Mouse (Mus musculus): Measurements from ENCODE around the gene Agrn. TPM values are rescaled to one million over a fixed set of nuclear protein-coding genes. Genes with fewer than 3 reads are reported as not detected.
"Not testable (repeated sequence)": the region's sequence is repeated elsewhere in the genome, so short reads cannot be mapped to it uniquely, and the experiment has no call there.

Agrn gene
- polyA plus RNA-seq, 1 experiment from 2014 or later = 83.7 TPM

GRCm38 (mm10) chr4:156184291-156184954, 12.9 kb downstream of the Agrn start:
- H3K9ac ChIP-seq = peak overlapping the region; percentile 74; the same call in 1 of the 2 replicates
- peak overlapping the region; percentile 41; the same call in 1 of the 2 replicates for H3K4me3 ChIP-seq
- peaks cover 55% of the 10 kb centered on the region for H3K4me1 ChIP-seq
- ATAC-seq (ENCODE audit: insufficient number of reproducible peaks, insufficient read depth, low FRiP score, low TSS enrichment, low read depth) = no peak
- H3K9me3 ChIP-seq = no peaks in the 10 kb centered on the region
- peaks cover 64% of the 10 kb centered on the region for H3K36me3 ChIP-seq
- whole genome bisulfite sequencing = 85% methylated on average over 7 of the region's 7 CpGs
- H3K27ac ChIP-seq = no peak overlapping the region
- peak overlapping the region; percentile 59 for H3K4me2 ChIP-seq
- no peaks in the 10 kb centered on the region for H3K27me3 ChIP-seq

GRCm38 (mm10) chr4:156183747-156184146, 13.5 kb downstream of the Agrn start:
- no peak overlapping the region for H3K4me3 ChIP-seq
- no peaks in the 10 kb centered on the region for H3K27me3 ChIP-seq
- H3K27ac ChIP-seq = no peak overlapping the region
- no peak overlapping the region for H3K4me2 ChIP-seq
- H3K4me1 ChIP-seq = peaks cover 48% of the 10 kb centered on the region
- ATAC-seq (ENCODE audit: insufficient number of reproducible peaks, insufficient read depth, low FRiP score, low TSS enrichment, low read depth) = no peak
- peaks cover 68% of the 10 kb centered on the region for H3K36me3 ChIP-seq
- WGBS = 78% methylated on average over 5 of the region's 5 CpGs
- H3K9ac ChIP-seq = 0 out of 2 replicates have a peak overlapping the region, but pooled peaks have one; percentile 21
- H3K9me3 ChIP-seq = no peaks in the 10 kb centered on the region

GRCm38 (mm10) chr4:156177630-156178029, 19.7 kb downstream of the Agrn start:
- no peak for ATAC-seq (ENCODE audit: insufficient number of reproducible peaks, insufficient read depth, low FRiP score, low TSS enrichment, low read depth)

GRCm38 (mm10) chr4:156171828-156172227, 25.5 kb downstream of the Agrn start:
- no peak overlapping the region for H3K4me2 ChIP-seq
- no peak overlapping the region for H3K9ac ChIP-seq
- H3K27ac ChIP-seq = no peak overlapping the region
- no peaks in the 10 kb centered on the region for H3K9me3 ChIP-seq
- H3K27me3 ChIP-seq = no peaks in the 10 kb centered on the region
- no peaks in the 10 kb centered on the region for H3K4me1 ChIP-seq
- H3K4me3 ChIP-seq = no peak overlapping the region
- peaks cover 100% of the 10 kb centered on the region for H3K36me3 ChIP-seq
- no peak for ATAC-seq (ENCODE audit: insufficient number of reproducible peaks, insufficient read depth, low FRiP score, low TSS enrichment, low read depth)
- 95% methylated on average over 11 of the region's 11 CpGs for WGBS

More at GRCm38 (mm10) chr4:156177630-156178029, 19.7 kb downstream of the Agrn start:
- Histone ChIP-seq H3K9me3 (no peaks in the 10 kb centered on the region), H3K4me3 (no peak overlapping the region), H3K27me3 (no peaks in the 10 kb centered on the region), H3K36me3 (peaks cover 95% of the 10 kb centered on the region), H3K4me2 (no peak overlapping the region), H3K27ac (no peak overlapping the region), H3K9ac (no peak overlapping the region), H3K4me1 (no peaks in the 10 kb centered on the region)
- WGBS = 93% methylated on average over 9 of the region's 9 CpGs

- no peak for ATAC-seq (ENCODE audit: insufficient number of reproducible peaks, insufficient read depth, low FRiP score, low TSS enrichment, low read depth)
Measured at GRCm38 (mm10) chr4:156169129-156169528, 28.2 kb downstream of the Agrn start.

GRCm38 (mm10) chr4:156168611-156169010, 28.7 kb downstream of the Agrn start:
- Histone ChIP-seq H3K36me3 (peaks cover 100% of the 10 kb centered on the region), H3K4me2 (no peak overlapping the region), H3K4me3 (no peak overlapping the region), H3K4me1 (no peaks in the 10 kb centered on the region), H3K9me3 (no peaks in the 10 kb centered on the region), H3K9ac (no peak overlapping the region), H3K27ac (no peak overlapping the region), H3K27me3 (no peaks in the 10 kb centered on the region)
- WGBS = 94% methylated on average over 8 of the region's 8 CpGs
- no peak for ATAC-seq (ENCODE audit: insufficient number of reproducible peaks, insufficient read depth, low FRiP score, low TSS enrichment, low read depth)

More at GRCm38 (mm10) chr4:156169129-156169528, 28.2 kb downstream of the Agrn start:
- H3K4me3 ChIP-seq = no peak overlapping the region
- no peak overlapping the region for H3K4me2 ChIP-seq
- H3K4me1 ChIP-seq = no peaks in the 10 kb centered on the region
- H3K27me3 ChIP-seq = no peaks in the 10 kb centered on the region
- H3K9me3 ChIP-seq = no peaks in the 10 kb centered on the region
- WGBS = 93% methylated on average over 10 of the region's 10 CpGs
- peaks cover 100% of the 10 kb centered on the region for H3K36me3 ChIP-seq
- H3K9ac ChIP-seq = no peak overlapping the region
- no peak overlapping the region for H3K27ac ChIP-seq

GRCm38 (mm10) chr4:156166477-156166876, 30.8 kb downstream of the Agrn start:
- 83% methylated on average over 9 of the region's 9 CpGs for WGBS
- Histone ChIP-seq H3K9ac (no peak overlapping the region), H3K4me1 (no peaks in the 10 kb centered on the region), H3K27ac (no peak overlapping the region), H3K4me2 (no peak overlapping the region), H3K27me3 (no peaks in the 10 kb centered on the region), H3K4me3 (no peak overlapping the region), H3K9me3 (peaks cover 12% of the 10 kb centered on the region), H3K36me3 (peaks cover 98% of the 10 kb centered on the region)
- no peak for ATAC-seq (ENCODE audit: insufficient number of reproducible peaks, insufficient read depth, low FRiP score, low TSS enrichment, low read depth)

GRCm38 (mm10) chr4:156154771-156155170, 42.5 kb downstream of the Agrn start:
- H3K9ac ChIP-seq = no peak overlapping the region
- 93% methylated on average over 3 of the region's 3 CpGs for WGBS
- H3K4me3 ChIP-seq = no peak overlapping the region
- no peaks in the 10 kb centered on the region for H3K4me1 ChIP-seq
- H3K36me3 ChIP-seq = no peaks in the 10 kb centered on the region
- H3K4me2 ChIP-seq = no peak overlapping the region
- H3K27ac ChIP-seq = no peak overlapping the region
- H3K9me3 ChIP-seq = peaks cover 16% of the 10 kb centered on the region
- H3K27me3 ChIP-seq = no peaks in the 10 kb centered on the region
- ATAC-seq (ENCODE audit: insufficient number of reproducible peaks, insufficient read depth, low FRiP score, low TSS enrichment, low read depth) = no peak

- not testable (repeated sequence) for H3K9me3 ChIP-seq; H3K9ac ChIP-seq; H3K4me1 ChIP-seq; H3K27me3 ChIP-seq; H3K4me3 ChIP-seq; ATAC-seq (ENCODE audit: insufficient number of reproducible peaks, insufficient read depth, low FRiP score, low TSS enrichment, low read depth); H3K36me3 ChIP-seq; H3K27ac ChIP-seq; H3K4me2 ChIP-seq
- 89% methylated on average over 10 of the region's 10 CpGs for WGBS
Measured at GRCm38 (mm10) chr4:156150887-156151286, 46.4 kb downstream of the Agrn start.

- no peak for ATAC-seq (ENCODE audit: insufficient number of reproducible peaks, insufficient read depth, low FRiP score, low TSS enrichment, low read depth)
- no peaks in the 10 kb centered on the region for H3K36me3 ChIP-seq
- H3K27me3 ChIP-seq = no peaks in the 10 kb centered on the region
- H3K4me1 ChIP-seq = no peaks in the 10 kb centered on the region
- WGBS = 90% methylated on average over 30 of the region's 30 CpGs
- no peak overlapping the region for H3K4me3 ChIP-seq
- no peak overlapping the region for H3K4me2 ChIP-seq
- H3K27ac ChIP-seq = no peak overlapping the region
- H3K9ac ChIP-seq = no peak overlapping the region
- H3K9me3 ChIP-seq = 0 out of 2 replicates have a peak, but pooled peaks cover 5% of the 10 kb centered on the region
Measured at GRCm38 (mm10) chr4:156136285-156137100, 60.8 kb downstream of the Agrn start.

GRCm38 (mm10) chr4:156135801-156136200, 61.5 kb downstream of the Agrn start:
- H3K27ac ChIP-seq = no peak overlapping the region
- no peak overlapping the region for H3K4me3 ChIP-seq
- H3K9me3 ChIP-seq = 0 out of 2 replicates have a peak, but pooled peaks cover 5% of the 10 kb centered on the region
- ATAC-seq (ENCODE audit: insufficient number of reproducible peaks, insufficient read depth, low FRiP score, low TSS enrichment, low read depth) = no peak
- 94% methylated on average over 14 of the region's 14 CpGs for WGBS
- no peaks in the 10 kb centered on the region for H3K27me3 ChIP-seq
- no peaks in the 10 kb centered on the region for H3K36me3 ChIP-seq
- H3K4me2 ChIP-seq = no peak overlapping the region
- no peaks in the 10 kb centered on the region for H3K4me1 ChIP-seq
- H3K9ac ChIP-seq = no peak overlapping the region

GRCm38 (mm10) chr4:156135112-156135511, 62.2 kb downstream of the Agrn start:
- 0 out of 2 replicates have a peak, but pooled peaks cover 5% of the 10 kb centered on the region for H3K9me3 ChIP-seq

More at GRCm38 (mm10) chr4:156135112-156135511, 62.2 kb downstream of the Agrn start:
- no peaks in the 10 kb centered on the region for H3K27me3 ChIP-seq
- H3K4me3 ChIP-seq = no peak overlapping the region
- no peak overlapping the region for H3K4me2 ChIP-seq
- no peaks in the 10 kb centered on the region for H3K4me1 ChIP-seq
- no peak overlapping the region for H3K27ac ChIP-seq
- no peaks in the 10 kb centered on the region for H3K36me3 ChIP-seq
- no peak for ATAC-seq (ENCODE audit: insufficient number of reproducible peaks, insufficient read depth, low FRiP score, low TSS enrichment, low read depth)
- WGBS = 88% methylated on average over 13 of the region's 13 CpGs
- no peak overlapping the region for H3K9ac ChIP-seq
